Mouse (Mus musculus) stomach, embryonic 14.5 days (tissue): Measurements from ENCODE around the gene Gm14403. TPM values are rescaled to one million over a fixed set of nuclear protein-coding genes. Genes with fewer than 3 reads are reported as not detected.
"Not testable (repeated sequence)": the region's sequence is repeated elsewhere in the genome, so short reads cannot be mapped to it uniquely, and the experiment has no call there.

ENCODE experiments used
- ATAC-seq: fragments of 200-750 bp; cut with Nextera tagmentation; 2 replicates; pipeline ENCODE4 v1.8.0; 2017; ENCODE audit warnings: low read depth, moderate TSS enrichment; ENCODE audit not compliant: insufficient number of reproducible peaks, insufficient read depth, low FRiP score
- H3K27ac ChIP-seq: fragments of 300-500 bp; sonication (generic); 2 replicates; pipeline ENCODE4 v1.5.1; 2014; ENCODE audit warnings: mild to moderate bottlenecking, low read length, moderate library complexity, mixed read lengths
- H3K27me3 ChIP-seq: fragments of 300-500 bp; sonication (generic); 2 replicates; pipeline ENCODE4 v1.6.1; 2014; ENCODE audit warnings: low read length, control low read depth, mixed read lengths; ENCODE audit not compliant: control insufficient read depth, insufficient read depth
- H3K36me3 ChIP-seq: fragments of 300-500 bp; sonication (generic); 2 replicates; pipeline ENCODE4 v1.6.1; 2014; ENCODE audit warnings: mild to moderate bottlenecking, control low read depth, low read length, moderate library complexity, mixed read lengths; ENCODE audit not compliant: control insufficient read depth, insufficient read depth
- H3K4me1 ChIP-seq: fragments of 300-500 bp; sonication (generic); 2 replicates; pipeline ENCODE4 v1.6.1; 2014; ENCODE audit warnings: low read length, control low read depth, mixed read lengths; ENCODE audit not compliant: control insufficient read depth, insufficient read depth
- H3K4me2 ChIP-seq: fragments of 300-500 bp; sonication (generic); replicated peaks from 2 replicates; pipeline ENCODE4 v1.6.1; 2014; ENCODE audit warnings: low read depth, low read length, control low read depth
- H3K4me3 ChIP-seq: fragments of 300-500 bp; sonication (generic); 2 replicates; pipeline ENCODE4 v1.5.1; 2014; ENCODE audit warnings: low read depth, low read length, control low read depth
- H3K9ac ChIP-seq: fragments of 300-500 bp; sonication (generic); replicated peaks from 2 replicates; pipeline ENCODE4 v1.6.1; 2014; ENCODE audit warnings: low read depth, mild to moderate bottlenecking, control low read depth, low read length, moderate library complexity, mixed read lengths
- H3K9me3 ChIP-seq: fragments of 300-500 bp; sonication (generic); 2 replicates; pipeline ENCODE4 v1.6.1; 2016; ENCODE audit warnings: low read depth, low read length, control low read depth; ENCODE audit not compliant: control insufficient read depth
- WGBS: fragments of 180-500 bp; shearing (Covaris S2); extraction: QIAGEN DNeasy Blood & Tissue Kit; methylation state at CpG from one replicate; pipeline ENCODE4 v1.1.7; 2014; 5-methylcytosine and 5-hydroxymethylcytosine counted together
- polyA plus RNA-seq: library from polyadenylated mRNA; unstranded; fragments of >200 nt; fragmentation: Nextera tagmentation; extraction: Ambion mirVana; gene quantifications from 2 replicates; pipeline ENCODE4 v1.2.1, GENCODE M21; 2014

Gm14403 gene
- polyA plus RNA-seq, 1 experiment from 2014 or later, result 8.7 TPM

DNA sequence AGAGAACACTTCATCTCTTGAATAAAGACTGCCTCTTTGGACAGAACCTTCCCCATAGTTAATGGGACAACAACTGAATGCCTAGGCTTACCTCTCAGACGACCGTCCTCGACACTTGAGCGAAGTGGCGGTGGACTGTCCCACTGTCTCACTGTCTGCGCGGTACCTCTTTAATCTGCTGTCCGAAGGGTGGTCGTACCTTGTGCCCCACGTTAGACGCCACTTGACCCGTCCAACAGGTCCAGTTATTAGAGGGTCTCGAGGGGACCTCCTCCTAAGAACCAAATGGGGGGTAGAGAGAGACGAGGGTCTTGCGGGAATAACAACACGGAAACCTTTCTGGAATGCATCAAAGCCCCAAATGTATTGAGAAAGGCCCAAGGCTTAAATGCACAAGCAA lies 26.2 kb downstream of the Gm14403 start:
- WGBS, result 89% methylated on average over 16 of the region's 16 CpGs
- H3K4me2 ChIP-seq, H3K27me3 ChIP-seq, H3K27ac ChIP-seq, H3K4me3 ChIP-seq, H3K4me1 ChIP-seq, H3K9me3 ChIP-seq, H3K9ac ChIP-seq, H3K36me3 ChIP-seq, ATAC-seq: not testable (repeated sequence)

DNA sequence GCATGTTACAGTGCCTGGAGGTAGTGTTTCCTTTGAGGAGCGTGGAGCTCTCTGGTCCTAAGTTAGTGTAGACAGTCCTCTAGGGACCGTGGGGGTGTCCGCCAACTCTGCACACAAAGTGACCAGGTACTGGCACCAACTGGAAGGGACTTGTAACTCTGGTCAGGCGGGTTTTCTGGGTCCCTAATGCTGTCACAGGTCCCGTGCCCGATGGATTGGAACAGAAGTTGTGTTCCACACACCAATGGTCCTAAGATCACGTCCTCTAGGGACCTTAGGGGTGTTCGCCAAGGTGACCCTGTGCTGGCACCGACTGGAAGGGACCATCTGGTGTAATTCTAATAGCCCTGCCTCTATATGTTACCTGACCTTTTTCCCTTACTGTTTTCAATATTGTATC lies 37.9 kb downstream of the Gm14403 start:
- ATAC-seq, result no peak
- Histone ChIP-seq H3K36me3 (no peaks in the 10 kb centered on the region), H3K9ac (no peak overlapping the region), H3K9me3 (no peaks in the 10 kb centered on the region), H3K27ac (no peak overlapping the region), H3K4me2 (no peak overlapping the region), H3K4me3 (no peak overlapping the region), H3K4me1 (no peaks in the 10 kb centered on the region), H3K27me3 (no peaks in the 10 kb centered on the region)
- WGBS, result 76% methylated on average over 9 of the region's 9 CpGs

DNA sequence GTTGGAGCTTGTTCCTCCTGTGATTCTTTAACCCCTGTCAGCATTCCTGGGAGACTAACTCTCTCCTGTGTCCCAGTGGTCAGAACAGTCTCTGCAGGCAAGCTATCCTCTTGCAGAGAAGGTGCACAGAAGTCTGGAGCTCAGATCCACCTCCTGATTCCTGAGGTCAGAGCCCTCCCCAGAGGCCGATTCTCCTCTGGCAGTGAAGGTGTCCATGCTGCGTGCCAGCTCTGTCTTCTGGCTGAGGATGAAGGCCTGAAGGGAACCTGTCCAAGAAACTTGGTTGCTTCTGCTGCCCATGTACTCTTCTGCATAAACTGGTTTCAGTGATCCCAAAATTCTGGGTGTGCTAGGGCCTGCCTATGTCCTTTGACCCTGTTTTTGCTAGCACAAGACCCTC lies 39.1 kb downstream of the Gm14403 start:
- not testable (repeated sequence) for H3K4me3 ChIP-seq, ATAC-seq, H3K9ac ChIP-seq, H3K9me3 ChIP-seq, H3K36me3 ChIP-seq, H3K27me3 ChIP-seq, H3K4me2 ChIP-seq, H3K4me1 ChIP-seq, H3K27ac ChIP-seq
- WGBS, result 83% methylated on average over 2 of the region's 2 CpGs

DNA sequence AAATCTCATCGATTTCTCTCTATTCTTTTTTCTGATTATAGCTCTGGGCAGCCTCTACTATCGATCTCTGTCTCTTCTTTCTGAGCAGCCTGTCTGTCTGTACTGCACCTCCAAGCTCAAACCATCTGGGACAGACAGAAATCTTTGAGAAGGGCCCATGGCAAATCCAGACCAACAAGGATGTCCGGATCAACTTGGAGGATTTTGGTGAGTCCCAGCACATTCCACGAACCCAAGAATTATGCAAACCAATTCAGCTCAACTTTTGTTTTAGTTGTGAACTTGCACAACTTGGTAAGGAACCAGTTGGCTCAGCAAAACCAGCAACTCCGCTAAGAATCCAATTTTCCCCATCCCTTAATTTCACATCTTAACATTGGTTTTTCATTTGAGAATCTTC lies 39.7 kb downstream of the Gm14403 start:
- not testable (repeated sequence) for H3K4me1 ChIP-seq, H3K9ac ChIP-seq, H3K27me3 ChIP-seq, H3K27ac ChIP-seq, H3K9me3 ChIP-seq, ATAC-seq, H3K4me3 ChIP-seq, H3K4me2 ChIP-seq, H3K36me3 ChIP-seq
- WGBS, result 84% methylated on average over 5 of the region's 5 CpGs

DNA sequence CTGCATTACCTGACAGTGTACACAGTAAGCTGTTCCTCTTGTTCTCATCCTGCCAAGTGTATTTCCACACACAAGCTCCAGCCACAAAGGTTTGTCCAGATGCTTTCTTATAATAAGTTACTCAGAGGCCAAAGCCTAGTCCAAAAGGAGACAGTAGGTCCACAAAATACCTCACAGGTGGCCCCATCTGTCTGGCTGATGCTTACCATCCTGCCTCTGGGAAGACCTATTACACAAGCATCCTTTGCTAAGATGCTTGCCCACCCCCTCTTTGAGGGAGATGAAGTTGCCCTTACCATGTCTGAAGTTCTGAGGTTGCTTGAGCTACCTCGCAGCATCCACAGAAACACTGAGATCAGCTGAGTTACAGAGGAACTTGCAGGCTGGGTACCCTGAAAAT lies 57.2 kb downstream of the Gm14403 start:
- WGBS, result no CpG with 5 or more reads among the region's 1 CpGs

More for the DNA sequence above, 57.2 kb downstream of the Gm14403 start:
- H3K4me3 ChIP-seq, ATAC-seq, H3K4me1 ChIP-seq, H3K9ac ChIP-seq, H3K27me3 ChIP-seq, H3K27ac ChIP-seq, H3K36me3 ChIP-seq, H3K9me3 ChIP-seq, H3K4me2 ChIP-seq: not testable (repeated sequence)

Other genes starting within 250 kb of the Gm14403 start
- gene Gm14409, start 231.2 kb upstream of the Gm14403 start, polyA plus RNA-seq, result not detected in 2 replicates
- gene Gm14412, start 173.9 kb upstream of the Gm14403 start, polyA plus RNA-seq, result 0.46 and 0.91 TPM in 2 replicates
- 13.3 and 15.1 TPM in 2 replicates for gene Gm14418, start 99.9 kb upstream of the Gm14403 start, polyA plus RNA-seq
- 21.1 and 23.2 TPM in 2 replicates for gene Zfp970, start 33.5 kb upstream of the Gm14403 start, polyA plus RNA-seq
- gene Gm14406, start 80.0 kb downstream of the Gm14403 start, polyA plus RNA-seq, result not detected in 2 replicates